Mouse (Mus musculus): Measurements from ENCODE around the gene Itga2.

DNA sequence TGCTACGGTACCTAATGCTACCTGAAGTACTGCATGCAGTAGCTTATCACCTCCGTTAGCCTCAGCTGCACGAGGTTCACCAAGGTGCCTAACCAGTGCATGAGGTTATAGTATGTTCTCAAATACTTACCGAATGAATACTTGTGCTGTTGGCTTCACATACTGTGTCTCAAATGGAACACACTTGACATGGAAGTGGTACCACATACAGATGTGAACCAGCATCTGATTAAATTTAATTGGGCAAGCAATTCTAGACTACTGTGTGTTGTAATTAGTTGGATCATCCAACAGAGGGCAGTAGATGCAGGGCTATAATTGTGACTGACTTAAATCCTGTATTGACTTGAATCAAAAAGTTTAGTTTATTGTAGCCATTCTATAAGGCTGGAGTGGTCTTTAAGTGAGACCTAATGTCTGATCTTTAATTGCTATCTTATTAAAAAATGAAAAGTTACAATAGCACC is 100.5 kb downstream of the Itga2 start:
- TF ChIP-seq POLR2A (IDR thresholded peaks at IDR 0.05; ENCODE audit: low read depth, low read length): no peak
- no peak for TF ChIP-seq CTCF (IDR thresholded peaks at IDR 0.05; ENCODE audit: borderline replicate concordance, insufficient read depth, low read length)
